Mouse (Mus musculus) heart, adult 2 months (tissue): ENCODE measurements at regions not wholly inside any gene's neighbourhood (a gene's known extent, or its start where the extent isn't known, plus 50 kb on each side); places are given as distances from the start of the nearest gene placed in this dataset.

ENCODE experiments used
- DNase-seq, 2 experiments: peaks; one replicate each; pipeline ENCODE4 v3.0.0; 2021
- H3K27ac ChIP-seq: fragments of 200-600 bp; 2 replicates; pipeline ENCODE4 v1.8.1; 2022
- H3K27me3 ChIP-seq: fragments of 200-500 bp; 2 replicates; pipeline ENCODE4 v1.6.1; 2012; ENCODE audit warnings: mild to moderate bottlenecking, low read length, inconsistent platforms, mixed read lengths; ENCODE audit not compliant: control insufficient read depth, insufficient read depth
- H3K36me3 ChIP-seq: fragments of 200-500 bp; 2 replicates; pipeline ENCODE4 v1.6.1; 2012; ENCODE audit warnings: low read length, inconsistent platforms; ENCODE audit not compliant: control insufficient read depth, insufficient read depth
- H3K4me1 ChIP-seq: fragments of 200-500 bp; 2 replicates; pipeline ENCODE4 v1.6.1; 2011; ENCODE audit warnings: low read length; ENCODE audit not compliant: control insufficient read depth, insufficient read depth
- H3K4me3 ChIP-seq: fragments of 200-600 bp; 2 replicates; pipeline ENCODE4 v1.8.1; 2022
- H3K79me2 ChIP-seq: fragments of 200-500 bp; replicated peaks from 2 replicates; pipeline ENCODE4 v1.6.1; 2012; ENCODE audit warnings: mild to moderate bottlenecking, inconsistent platforms, low read length, moderate library complexity, mixed read lengths; ENCODE audit not compliant: control insufficient read depth, insufficient read depth
- H3K9ac ChIP-seq: fragments of 200-500 bp; 2 replicates; pipeline ENCODE4 v1.6.1; 2012; ENCODE audit warnings: low read depth, mild to moderate bottlenecking, control low read depth, inconsistent platforms, low read length, mixed read lengths
- CTCF ChIP-seq: fragments of 200-600 bp; IDR thresholded peaks from 2 replicates; pipeline ENCODE4 v1.8.1; 2022; ENCODE audit warnings: antibody characterized with exemption, mild to moderate bottlenecking, moderate library complexity
- EP300 ChIP-seq: fragments of 200-500 bp; IDR thresholded peaks from 2 replicates; pipeline ENCODE4 v1.6.1; 2011; ENCODE audit warnings: low read depth, low read length, control low read depth; ENCODE audit not compliant: insufficient read depth
- POLR2A ChIP-seq: fragments of 200-500 bp; IDR thresholded peaks from 2 replicates; pipeline ENCODE4 v1.6.1; 2011; ENCODE audit warnings: mild to moderate bottlenecking, low read depth, low read length, control low read depth; ENCODE audit not compliant: insufficient read depth
- WGBS: fragments of 180-500 bp; shearing (Covaris S2); methylation state at CpG from one replicate; pipeline ENCODE4 v1.1.7; 2018; 5-methylcytosine and 5-hydroxymethylcytosine counted together
- intact Hi-C: fragments of 180-260 bp; cut with DNase I; formaldehyde crosslinking; loops from one replicate; pipeline ENCODE4 v1.15.1; 2025

DNA sequence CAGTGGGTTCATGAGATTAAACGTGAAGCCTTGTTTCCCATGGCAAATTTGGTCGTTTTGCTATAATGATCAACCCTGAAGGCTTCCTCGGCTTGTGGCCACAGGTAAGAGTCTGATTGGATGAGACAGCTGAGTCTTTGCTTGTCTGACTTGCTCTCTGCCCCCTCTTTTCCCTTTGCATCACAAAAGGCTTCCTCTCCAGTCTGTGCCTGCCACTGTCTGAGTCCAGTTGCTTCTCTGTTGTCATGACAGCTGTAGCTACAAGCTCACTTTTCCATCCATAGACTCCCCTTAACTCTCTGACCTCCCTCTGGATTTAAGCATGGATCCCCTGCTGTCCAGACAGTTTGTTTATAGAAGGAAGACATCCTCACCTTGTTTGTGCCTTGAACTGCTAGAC is 314.9 kb upstream of the Lcorl start:
- no peak overlapping the region for H3K27ac ChIP-seq
- 30% methylated on average over 3 of the region's 3 CpGs for WGBS
- no peaks in the 10 kb centered on the region for H3K79me2 ChIP-seq
- no peaks in the 10 kb centered on the region for H3K36me3 ChIP-seq
- H3K4me3 ChIP-seq: no peak overlapping the region
- TF ChIP-seq POLR2A (no peak), CTCF (no peak), EP300 (no peak)
- intact Hi-C loops: no loop called here
- H3K9ac ChIP-seq: no peak overlapping the region
- H3K4me1 ChIP-seq: no peaks in the 10 kb centered on the region
- H3K27me3 ChIP-seq: no peaks in the 10 kb centered on the region
- no peak for DNase-seq

DNA sequence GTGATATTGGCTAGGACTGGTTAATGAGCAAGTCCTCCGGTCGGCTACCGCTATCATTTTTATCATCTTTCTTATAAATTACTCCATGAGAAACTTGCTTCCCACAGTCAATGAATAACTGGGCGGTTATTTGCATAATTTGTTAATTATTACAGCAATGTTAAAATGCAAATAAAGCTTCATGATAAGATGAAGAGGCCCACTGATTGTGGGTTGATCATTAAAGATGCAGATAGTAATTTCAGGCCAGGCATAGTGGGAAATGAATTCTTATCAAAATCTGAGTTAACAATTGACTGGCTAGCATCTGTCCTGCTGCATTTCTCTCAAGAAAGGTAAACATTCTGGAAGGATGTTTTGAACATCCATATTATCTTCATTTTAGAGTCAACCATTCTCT is 303.4 kb upstream of the Lcorl start:
- H3K9ac ChIP-seq: no peak overlapping the region
- intact Hi-C loops: no loop called here
- TF ChIP-seq EP300: no peak
- TF ChIP-seq POLR2A: no peak
- no peak for TF ChIP-seq CTCF
- no peak overlapping the region for H3K27ac ChIP-seq
- no peaks in the 10 kb centered on the region for H3K36me3 ChIP-seq
- no peaks in the 10 kb centered on the region for H3K27me3 ChIP-seq
- no peak for DNase-seq
- 91% methylated on average over 4 of the region's 4 CpGs for WGBS
- H3K4me1 ChIP-seq: no peaks in the 10 kb centered on the region
- H3K4me3 ChIP-seq: no peak overlapping the region
- H3K79me2 ChIP-seq: no peaks in the 10 kb centered on the region

DNA sequence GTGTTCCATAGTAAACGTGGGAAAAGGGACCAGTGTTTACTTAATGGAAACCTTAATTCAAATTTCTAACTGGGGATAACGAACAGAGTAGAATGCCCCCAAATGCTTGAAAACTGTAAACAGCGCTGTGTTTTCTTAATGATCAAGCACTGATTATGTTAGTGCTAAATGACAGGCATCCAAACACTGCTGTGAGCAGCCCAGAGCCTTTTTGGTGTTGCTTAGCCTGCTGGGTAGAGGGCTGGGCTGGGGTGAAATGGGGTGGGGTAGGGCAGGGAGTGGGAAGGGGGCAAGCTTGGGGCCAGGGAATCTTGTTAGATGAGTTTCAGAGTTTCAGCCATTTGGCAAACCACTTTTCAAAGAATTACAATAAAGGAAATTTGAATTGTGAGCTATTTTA is 294.6 kb upstream of the Lcorl start:
- H3K27ac ChIP-seq: no peak overlapping the region
- DNase-seq: no peak

DNA sequence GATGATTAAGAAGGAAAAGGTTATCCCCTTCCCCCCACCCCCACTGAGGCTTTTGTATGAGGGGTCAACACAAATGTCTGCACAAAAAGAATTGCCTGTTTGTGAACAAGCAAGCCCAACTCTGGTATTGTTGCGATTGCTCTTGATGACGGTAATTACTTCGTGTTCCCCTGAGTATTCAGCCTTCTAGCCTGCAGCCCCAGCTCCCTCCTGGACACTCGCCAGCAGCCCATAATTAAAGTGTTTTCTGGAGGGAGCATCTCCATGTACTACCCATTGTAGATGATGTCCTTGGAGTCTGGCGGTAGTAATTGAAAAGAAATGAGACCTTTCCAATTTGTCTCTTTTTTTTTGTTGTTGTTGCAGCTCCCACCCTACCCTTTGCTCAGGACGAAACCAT is 293.4 kb upstream of the Lcorl start:
- DNase-seq: no peak
- no peak overlapping the region for H3K9ac ChIP-seq
- TF ChIP-seq CTCF: no peak
- TF ChIP-seq POLR2A: no peak
- TF ChIP-seq EP300: no peak
- no peaks in the 10 kb centered on the region for H3K4me1 ChIP-seq
- WGBS: 43% methylated on average over 6 of the region's 6 CpGs
- no peaks in the 10 kb centered on the region for H3K79me2 ChIP-seq
- intact Hi-C loops: no loop called here
- no peaks in the 10 kb centered on the region for H3K27me3 ChIP-seq
- H3K4me3 ChIP-seq: no peak overlapping the region
- no peaks in the 10 kb centered on the region for H3K36me3 ChIP-seq
- no peak overlapping the region for H3K27ac ChIP-seq

More for the DNA sequence above, 294.6 kb upstream of the Lcorl start:
- no peak overlapping the region for H3K9ac ChIP-seq
- H3K36me3 ChIP-seq: no peaks in the 10 kb centered on the region
- TF ChIP-seq CTCF: no peak
- no peak for TF ChIP-seq POLR2A
- no peak for TF ChIP-seq EP300
- WGBS: 47% methylated on average over 3 of the region's 3 CpGs
- no peaks in the 10 kb centered on the region for H3K79me2 ChIP-seq
- H3K4me3 ChIP-seq: no peak overlapping the region
- H3K27me3 ChIP-seq: no peaks in the 10 kb centered on the region
- no peaks in the 10 kb centered on the region for H3K4me1 ChIP-seq
- intact Hi-C loops: no loop called here

DNA sequence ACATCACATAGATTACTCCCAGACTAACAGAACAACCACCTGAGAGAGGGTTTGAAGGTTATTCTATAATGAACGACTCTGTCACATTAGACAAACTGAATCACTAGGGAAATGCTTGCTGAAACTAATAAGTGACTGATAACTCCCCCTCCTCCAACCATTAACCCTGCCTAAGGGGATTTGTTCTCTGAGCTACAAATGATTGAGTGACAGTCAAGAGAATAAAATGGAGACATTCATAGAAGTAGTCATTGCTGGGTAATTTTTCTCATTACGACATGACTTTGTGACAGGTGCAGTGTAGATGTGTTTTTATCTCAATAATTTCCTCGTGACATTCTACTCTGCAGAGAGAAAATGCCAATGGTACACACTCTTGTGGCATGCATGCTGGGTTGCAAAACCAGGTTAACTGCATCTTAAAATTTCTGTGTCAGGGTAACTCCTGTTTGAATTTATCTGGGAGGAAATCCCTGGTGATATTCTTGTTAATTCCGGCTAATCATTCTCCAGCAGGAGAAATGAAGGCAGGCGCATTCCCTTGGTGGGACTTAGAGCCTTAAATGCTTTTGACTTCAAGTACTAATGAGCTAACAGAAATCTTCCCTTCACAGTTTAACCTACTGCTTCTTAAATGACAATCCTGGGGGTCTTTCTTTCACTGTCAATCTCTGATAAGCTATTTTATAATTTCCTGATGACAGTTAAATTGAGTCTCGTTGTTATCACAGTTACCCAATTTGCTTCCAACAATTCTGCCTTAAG is 292.6 kb upstream of the Lcorl start:
- Histone ChIP-seq H3K4me1 (no peaks in the 10 kb centered on the region), H3K27me3 (no peaks in the 10 kb centered on the region), H3K4me3 (no peak overlapping the region), H3K27ac (no peak overlapping the region), H3K36me3 (no peaks in the 10 kb centered on the region), H3K79me2 (no peaks in the 10 kb centered on the region), H3K9ac (no peak overlapping the region)
- intact Hi-C loops: no loop called here
- DNase-seq: no peak
- WGBS: 75% methylated on average over 6 of the region's 6 CpGs
- TF ChIP-seq EP300 (no peak), CTCF (no peak), POLR2A (no peak)

DNA sequence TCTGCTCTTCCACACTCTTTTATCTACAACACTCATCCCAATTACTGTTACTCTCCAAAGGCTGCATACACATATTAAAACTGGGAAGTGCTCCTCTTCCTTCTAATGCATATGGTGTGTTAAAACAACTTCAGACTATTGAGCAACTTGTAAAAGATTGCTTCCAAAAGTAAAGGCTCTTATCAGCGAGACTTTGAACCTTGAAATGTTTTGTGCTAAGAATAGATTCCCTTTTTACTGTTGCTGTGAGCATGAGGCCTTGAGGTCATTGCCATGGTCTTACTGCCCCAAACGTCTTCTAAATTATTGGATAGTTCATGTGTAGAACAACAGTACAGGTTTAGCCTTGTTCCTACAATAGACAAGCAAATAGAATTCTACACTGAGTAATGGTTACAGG is 281.6 kb upstream of the Lcorl start:
- Histone ChIP-seq H3K36me3 (no peaks in the 10 kb centered on the region), H3K9ac (no peak overlapping the region), H3K4me3 (no peak overlapping the region), H3K4me1 (no peaks in the 10 kb centered on the region; the same call in 1 of the 2 replicates), H3K27me3 (no peaks in the 10 kb centered on the region), H3K79me2 (no peaks in the 10 kb centered on the region), H3K27ac (no peak overlapping the region)
- DNase-seq: no peak
- WGBS: 29% methylated on average over 2 of the region's 2 CpGs
- TF ChIP-seq POLR2A: no peak
- no peak for TF ChIP-seq EP300
- TF ChIP-seq CTCF: no peak
- intact Hi-C loops: no loop called here
